Mouse (Mus musculus) bone marrow, adult 2 months (tissue): Measurements from ENCODE around the gene Smndc1.

Experiments used
- CTCF ChIP-seq: fragments of 200-500 bp; IDR thresholded peaks from 2 replicates; pipeline ENCODE4 v1.5.1; 2011; ENCODE audit warnings: low read length, control low read depth; ENCODE audit not compliant: control insufficient read depth, insufficient read depth
- POLR2A ChIP-seq: fragments of 200-500 bp; IDR thresholded peaks from 2 replicates; pipeline ENCODE4 v1.6.1; 2011; ENCODE audit warnings: low read depth, mild to moderate bottlenecking, control low read depth, low read length, borderline replicate concordance; ENCODE audit not compliant: control insufficient read depth

GRCm38 (mm10) chr19:53344062-53344461 lies 46.3 kb downstream of the Smndc1 start:
- no peak for TF ChIP-seq CTCF
- TF ChIP-seq POLR2A, result no peak
